Mouse (Mus musculus): ENCODE data around the gene Wnt4.

DNA sequence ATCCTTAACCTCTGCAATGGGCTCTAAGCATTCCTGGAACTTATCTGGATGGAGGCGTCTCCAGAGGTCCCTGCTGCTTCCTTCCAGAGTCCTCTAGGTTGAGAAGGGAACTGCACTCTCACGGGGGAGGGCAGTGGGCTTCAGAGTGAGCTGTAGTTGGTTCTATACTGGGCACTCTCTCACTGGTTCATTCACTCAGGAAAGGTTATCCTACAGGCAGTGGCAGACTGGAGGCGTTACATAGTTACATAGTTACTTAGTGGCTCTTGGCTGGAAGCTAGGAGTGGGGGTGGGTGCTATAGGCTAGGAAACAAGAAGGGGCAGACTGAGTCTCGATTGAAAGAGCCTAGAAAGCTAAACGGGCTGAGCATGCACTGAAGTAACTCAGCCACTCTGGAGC is 26.4 kb upstream of the Wnt4 start:
- TF ChIP-seq POLR2A (IDR thresholded peaks at IDR 0.05; ENCODE audit: insufficient read depth, low read depth, low read length) (no peak), CTCF (IDR thresholded peaks at IDR 0.05) (no peak), EP300 (IDR thresholded peaks at IDR 0.05; ENCODE audit: insufficient read depth, low read depth, low read length) (no peak)
